Mouse (Mus musculus) embryonic facial prominence, embryonic 12.5 days (tissue): ENCODE measurements at regions not wholly inside any gene's neighbourhood (a gene's known extent, or its start where the extent isn't known, plus 50 kb on each side); places are given as distances from the start of the nearest gene placed in this dataset.

Source experiments
- ATAC-seq: fragments of 200-750 bp; cut with Nextera tagmentation; 2 replicates; pipeline ENCODE4 v1.8.0; 2017; ENCODE audit not compliant: insufficient number of reproducible peaks, insufficient read depth, low FRiP score, low TSS enrichment
- H3K27ac ChIP-seq: fragments of 300-500 bp; sonication (generic); 2 replicates; pipeline ENCODE4 v1.5.1; 2016; ENCODE audit warnings: mild to moderate bottlenecking
- H3K27me3 ChIP-seq: fragments of 300-500 bp; sonication (generic); 2 replicates; pipeline ENCODE4 v1.6.1; 2016; ENCODE audit warnings: mild to moderate bottlenecking, moderate library complexity
- H3K36me3 ChIP-seq: fragments of 300-500 bp; sonication (generic); 2 replicates; pipeline ENCODE4 v1.6.1; 2016; ENCODE audit warnings: mild to moderate bottlenecking
- H3K4me1 ChIP-seq: fragments of 300-500 bp; sonication (generic); 2 replicates; pipeline ENCODE4 v1.6.1; 2016
- H3K4me2 ChIP-seq: fragments of 300-500 bp; sonication (generic); replicated peaks from 2 replicates; pipeline ENCODE4 v1.6.1; 2016; ENCODE audit warnings: mild to moderate bottlenecking, moderate library complexity
- H3K4me3 ChIP-seq: fragments of 300-500 bp; sonication (generic); 2 replicates; pipeline ENCODE4 v1.5.1; 2016; ENCODE audit warnings: mild to moderate bottlenecking
- H3K9ac ChIP-seq: fragments of 300-500 bp; sonication (generic); 2 replicates; pipeline ENCODE4 v1.6.1; 2016; ENCODE audit warnings: mild to moderate bottlenecking, moderate library complexity
- H3K9me3 ChIP-seq: fragments of 300-500 bp; sonication (generic); 2 replicates; pipeline ENCODE4 v1.6.1; 2016; ENCODE audit warnings: mild to moderate bottlenecking, moderate library complexity
- WGBS: fragments of 180-500 bp; shearing (Covaris S2); methylation state at CpG from one replicate; pipeline ENCODE4 v1.1.7; 2016; 5-methylcytosine and 5-hydroxymethylcytosine counted together

DNA sequence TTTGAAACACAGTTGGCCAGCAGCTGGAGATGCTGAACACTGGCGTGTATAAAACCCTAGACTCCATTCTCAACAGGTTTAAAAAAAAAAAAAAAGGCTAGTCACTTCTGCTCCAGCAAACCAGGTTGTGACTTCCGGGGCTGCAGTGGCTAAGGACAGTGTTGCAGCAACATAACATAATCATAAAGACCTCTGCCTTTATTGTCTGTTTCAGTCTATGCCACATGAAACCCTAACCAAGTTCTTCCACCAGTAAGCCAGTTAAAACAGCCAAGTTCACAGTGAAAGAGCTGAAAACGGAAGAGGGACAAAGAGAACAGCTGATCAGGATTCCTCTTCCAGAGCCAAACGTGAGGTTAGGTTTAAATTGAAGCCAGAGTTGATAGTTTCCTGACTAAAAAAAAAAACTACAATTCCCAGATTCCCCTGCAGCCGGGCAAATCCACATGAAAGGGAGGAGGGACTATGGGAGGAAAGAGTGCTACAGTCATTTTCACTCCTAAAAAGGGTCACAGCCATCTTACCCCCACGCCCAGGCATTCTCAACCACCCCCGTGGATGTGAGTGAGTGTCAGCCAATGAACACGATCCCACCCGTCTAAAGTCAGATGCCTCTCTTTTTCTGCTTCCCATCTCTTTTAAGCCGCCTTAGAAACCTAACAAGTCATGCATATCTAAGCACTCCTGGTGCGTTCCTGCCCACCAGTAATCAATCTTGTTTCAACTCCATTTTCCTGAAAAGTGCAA is 69.8 kb upstream of the Serbp1 start:
- Histone ChIP-seq H3K9ac (peak overlapping the region; percentile 15; the same call in 1 of the 2 replicates), H3K27ac (no peak overlapping the region)

DNA sequence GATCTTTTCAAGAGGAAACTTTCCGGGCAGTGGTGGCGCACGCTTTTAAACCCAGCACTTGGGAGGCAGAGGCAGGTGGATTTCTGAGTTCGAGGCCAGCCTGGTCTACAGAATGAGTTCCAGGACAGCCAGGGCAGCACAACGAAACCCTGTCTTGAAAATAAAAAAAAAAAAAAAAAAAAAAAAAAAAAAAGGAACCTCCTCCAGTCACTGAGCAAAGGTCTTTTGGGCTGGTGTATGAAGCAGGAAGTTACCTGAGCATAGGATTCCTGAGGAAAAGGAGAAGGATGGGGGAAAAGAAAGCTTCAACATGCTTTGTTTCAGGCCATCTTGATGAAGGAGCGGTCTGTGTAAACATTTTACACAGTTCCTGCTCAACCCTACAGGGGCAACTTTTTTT is 72.9 kb upstream of the Serbp1 start:
- Histone ChIP-seq H3K9me3 (no peaks in the 10 kb centered on the region), H3K36me3 (no peaks in the 10 kb centered on the region), H3K4me2 (no peak overlapping the region), H3K27ac (no peak overlapping the region), H3K9ac (no peak overlapping the region), H3K27me3 (no peaks in the 10 kb centered on the region), H3K4me3 (no peak overlapping the region), H3K4me1 (no peaks in the 10 kb centered on the region)
- WGBS = 90% methylated on average over 6 of the region's 6 CpGs
- ATAC-seq = no peak

More for the DNA sequence above, 69.8 kb upstream of the Serbp1 start:
- no peaks in the 10 kb centered on the region for H3K4me1 ChIP-seq
- WGBS = 14% methylated on average over 11 of the region's 11 CpGs
- ATAC-seq = no peak
- no peaks in the 10 kb centered on the region for H3K9me3 ChIP-seq
- peak overlapping the region; percentile 34 for H3K4me3 ChIP-seq
- peak overlapping the region; percentile 47 for H3K4me2 ChIP-seq
- H3K27me3 ChIP-seq = no peaks in the 10 kb centered on the region
- no peaks in the 10 kb centered on the region for H3K36me3 ChIP-seq

DNA sequence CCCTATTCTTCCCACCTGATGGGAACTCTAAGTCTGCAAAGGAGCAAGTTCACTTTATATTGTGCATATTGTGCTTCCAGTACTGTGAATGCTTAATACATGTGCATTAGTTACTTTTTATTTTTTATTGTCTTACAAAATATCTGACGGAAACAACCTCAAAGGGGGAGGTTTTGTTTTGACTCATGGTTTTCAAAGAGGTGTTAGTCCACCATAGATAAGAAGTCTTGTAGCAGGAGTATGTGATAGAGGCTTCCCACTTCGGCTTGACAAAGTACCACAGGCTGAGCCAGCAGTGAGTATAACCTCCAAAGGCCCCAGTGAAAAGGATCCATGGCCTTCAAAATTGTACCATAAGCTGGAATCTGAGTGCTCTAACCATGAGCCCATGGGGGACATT is 74.0 kb upstream of the Serbp1 start:
- H3K4me3 ChIP-seq = no peak overlapping the region
- H3K27ac ChIP-seq = no peak overlapping the region

DNA sequence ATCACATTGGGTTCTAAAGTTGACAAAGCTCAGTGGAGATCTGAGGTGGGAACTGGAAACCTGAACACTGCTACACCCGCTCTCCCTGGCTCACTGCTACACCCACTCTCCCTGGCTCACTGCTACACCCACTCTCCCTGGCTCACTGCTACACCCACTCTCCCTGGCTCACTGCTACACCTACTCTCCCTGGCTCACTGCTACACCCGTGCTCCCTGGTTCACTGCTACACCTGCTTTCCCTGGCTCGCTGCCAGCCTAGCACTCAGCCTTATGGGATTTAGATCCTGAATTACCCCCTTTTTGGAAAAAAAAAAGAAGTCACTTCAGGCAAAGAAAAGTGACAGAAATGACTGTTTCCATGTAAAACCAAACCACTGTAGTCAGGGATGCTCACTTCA is 75.2 kb upstream of the Serbp1 start:
- no peaks in the 10 kb centered on the region for H3K36me3 ChIP-seq
- no peak for ATAC-seq
- H3K9ac ChIP-seq = no peak overlapping the region
- H3K4me2 ChIP-seq = no peak overlapping the region
- H3K27ac ChIP-seq = no peak overlapping the region
- no peaks in the 10 kb centered on the region for H3K9me3 ChIP-seq
- no peaks in the 10 kb centered on the region for H3K27me3 ChIP-seq
- 74% methylated on average over 3 of the region's 3 CpGs for WGBS
- no peak overlapping the region for H3K4me3 ChIP-seq
- no peaks in the 10 kb centered on the region for H3K4me1 ChIP-seq

More for the DNA sequence above, 74.0 kb upstream of the Serbp1 start:
- Histone ChIP-seq H3K4me2 (no peak overlapping the region), H3K27me3 (no peaks in the 10 kb centered on the region), H3K4me1 (no peaks in the 10 kb centered on the region), H3K9me3 (no peaks in the 10 kb centered on the region), H3K36me3 (no peaks in the 10 kb centered on the region), H3K9ac (no peak overlapping the region)
- no peak for ATAC-seq
- WGBS = 86% methylated on average over 2 of the region's 2 CpGs

DNA sequence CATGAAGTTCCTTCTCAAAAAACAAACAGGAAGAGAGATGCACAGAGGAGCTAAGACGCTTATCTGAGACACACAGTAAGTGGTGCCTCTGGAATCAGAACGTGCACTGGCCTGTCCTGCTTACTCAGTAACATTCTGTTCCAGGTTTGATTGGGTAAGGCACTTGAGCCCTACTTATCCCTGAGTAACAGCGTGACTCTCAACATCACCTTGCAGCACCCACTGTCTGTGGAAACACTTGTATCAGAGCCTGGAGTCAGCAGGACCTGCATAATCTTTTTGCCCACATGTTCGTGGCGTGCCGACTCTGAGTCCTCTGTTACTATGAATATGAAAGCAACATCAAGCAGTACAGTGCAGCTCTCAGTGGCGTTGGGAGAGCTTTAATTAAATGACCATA is 76.4 kb upstream of the Serbp1 start:
- Histone ChIP-seq H3K27ac (no peak overlapping the region), H3K4me2 (no peak overlapping the region), H3K4me1 (no peaks in the 10 kb centered on the region), H3K9me3 (no peaks in the 10 kb centered on the region), H3K4me3 (no peak overlapping the region), H3K36me3 (no peaks in the 10 kb centered on the region), H3K27me3 (no peaks in the 10 kb centered on the region), H3K9ac (no peak overlapping the region)
- 67% methylated on average over 7 of the region's 7 CpGs for WGBS
- no peak for ATAC-seq

DNA sequence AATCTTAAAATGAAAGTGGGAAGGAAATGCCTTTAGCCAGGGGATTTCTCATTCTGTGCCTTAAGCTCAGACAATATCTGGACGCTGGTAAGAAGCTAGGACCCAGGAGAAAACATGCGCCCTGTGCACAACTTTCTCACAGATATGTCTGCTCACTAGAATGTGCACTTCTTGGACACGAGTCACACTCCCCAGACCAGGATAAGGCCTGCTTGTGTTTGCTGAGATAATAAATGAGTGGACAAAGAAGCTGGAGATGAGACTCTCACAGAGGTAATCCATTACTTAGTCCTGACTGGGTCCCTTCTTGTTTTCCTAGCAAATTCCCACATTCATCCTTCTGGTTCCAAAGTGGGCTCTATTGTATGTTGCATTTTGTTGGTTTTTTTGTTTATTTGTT is 77.4 kb upstream of the Serbp1 start:
- H3K36me3 ChIP-seq = no peaks in the 10 kb centered on the region
- no peak overlapping the region for H3K27ac ChIP-seq
- no peak overlapping the region for H3K9ac ChIP-seq
- H3K4me3 ChIP-seq = no peak overlapping the region
- no peaks in the 10 kb centered on the region for H3K27me3 ChIP-seq
- no peak overlapping the region for H3K4me2 ChIP-seq
- no peak for ATAC-seq
- H3K4me1 ChIP-seq = no peaks in the 10 kb centered on the region
- 76% methylated on average over 3 of the region's 3 CpGs for WGBS
- H3K9me3 ChIP-seq = no peaks in the 10 kb centered on the region

DNA sequence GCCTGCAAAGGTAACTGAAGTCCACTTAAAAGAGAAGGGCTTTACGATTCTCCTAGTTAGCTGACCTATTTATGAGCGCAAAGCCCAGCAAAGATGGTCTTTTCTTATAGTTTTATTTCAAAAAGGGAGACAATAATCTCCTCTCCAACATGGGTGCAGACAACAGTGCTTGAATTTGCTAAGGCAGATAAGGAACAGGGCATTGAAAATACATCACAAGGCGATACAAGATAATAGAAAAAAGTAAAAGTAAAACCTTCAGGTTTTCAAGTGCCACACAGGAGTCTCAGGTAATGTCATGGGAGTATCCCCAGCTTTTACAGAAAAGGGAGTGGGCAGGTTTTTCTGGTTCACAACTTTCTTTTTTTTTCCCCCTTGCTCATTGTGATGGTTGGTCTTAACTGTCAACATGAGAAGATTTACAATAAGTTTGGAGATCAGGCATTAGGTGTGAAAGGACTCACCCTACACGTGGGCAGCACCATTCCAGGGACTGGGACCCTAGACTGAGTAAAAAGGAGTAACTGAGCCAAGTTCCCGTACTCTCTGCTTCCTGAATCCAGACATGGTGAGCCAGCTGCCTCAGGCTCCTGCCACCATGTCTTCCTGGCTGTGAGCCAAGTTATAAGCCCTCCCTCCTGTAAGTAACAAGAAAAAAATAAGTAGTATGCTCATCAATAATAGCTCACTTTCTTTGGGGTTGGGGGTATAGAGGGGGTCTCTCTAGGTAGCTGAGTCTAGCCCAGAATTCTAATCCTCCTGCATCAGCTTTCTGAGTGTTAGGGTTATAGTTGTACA is 78.1 kb upstream of the Serbp1 start:
- Histone ChIP-seq H3K4me2 (no peak overlapping the region), H3K27ac (no peak overlapping the region), H3K36me3 (no peaks in the 10 kb centered on the region), H3K27me3 (no peaks in the 10 kb centered on the region), H3K9ac (no peak overlapping the region), H3K4me3 (no peak overlapping the region), H3K9me3 (no peaks in the 10 kb centered on the region), H3K4me1 (no peaks in the 10 kb centered on the region)
- no peak for ATAC-seq
- WGBS = 70% methylated on average over 5 of the region's 5 CpGs

DNA sequence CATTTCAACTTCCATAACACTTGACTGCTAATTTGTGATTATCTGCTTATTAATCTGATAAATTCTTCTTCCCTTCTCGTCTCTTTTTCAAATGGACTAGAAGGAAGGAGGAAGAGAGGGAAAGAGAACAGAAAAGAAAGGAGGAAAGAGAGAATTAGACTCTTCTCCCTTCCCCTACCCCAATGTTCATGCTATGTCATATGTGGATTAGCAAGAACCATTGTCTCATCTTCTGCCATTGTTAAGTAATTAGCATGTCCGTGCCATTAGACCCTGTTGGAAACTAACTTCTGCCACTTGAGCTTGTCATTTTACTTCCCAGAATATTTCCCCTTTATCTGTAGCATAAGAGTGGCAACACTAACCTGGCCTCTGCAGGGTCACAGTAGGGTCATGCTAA is 78.8 kb upstream of the Serbp1 start:
- H3K9ac ChIP-seq = no peak overlapping the region
- H3K36me3 ChIP-seq = no peaks in the 10 kb centered on the region
- H3K4me2 ChIP-seq = no peak overlapping the region
- no peaks in the 10 kb centered on the region for H3K4me1 ChIP-seq
- no peaks in the 10 kb centered on the region for H3K9me3 ChIP-seq
- H3K27me3 ChIP-seq = no peaks in the 10 kb centered on the region
- no peak overlapping the region for H3K4me3 ChIP-seq
- ATAC-seq = no peak
- WGBS = 23% methylated on average over 2 of the region's 2 CpGs
- H3K27ac ChIP-seq = no peak overlapping the region

DNA sequence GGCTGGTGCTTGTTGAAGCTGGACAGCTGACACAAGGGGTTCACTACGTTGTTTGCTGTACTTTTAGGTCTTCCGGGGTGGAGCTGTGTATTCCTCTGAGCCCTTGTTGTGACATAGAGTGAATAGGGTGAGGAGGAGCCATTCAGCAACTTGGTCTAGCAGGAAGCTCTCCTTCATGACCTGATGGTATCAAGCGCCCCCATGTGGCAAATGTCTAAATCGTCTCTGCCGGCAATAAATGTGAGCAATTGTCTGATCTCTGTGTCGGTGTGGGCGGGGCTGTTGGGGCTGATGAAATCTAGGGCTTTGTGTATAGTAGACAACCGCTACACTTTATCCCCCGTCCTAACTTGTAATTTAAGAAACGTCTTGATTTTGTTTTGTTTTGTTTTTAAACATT is 79.2 kb upstream of the Serbp1 start:
- Histone ChIP-seq H3K9me3 (no peaks in the 10 kb centered on the region), H3K27me3 (no peaks in the 10 kb centered on the region), H3K27ac (no peak overlapping the region), H3K4me2 (no peak overlapping the region), H3K9ac (no peak overlapping the region), H3K36me3 (no peaks in the 10 kb centered on the region), H3K4me1 (no peaks in the 10 kb centered on the region), H3K4me3 (no peak overlapping the region)
- ATAC-seq = 0 out of 2 replicates have a peak, but pooled peaks have one; percentile 70
- WGBS = 3% methylated on average over 10 of the region's 10 CpGs

DNA sequence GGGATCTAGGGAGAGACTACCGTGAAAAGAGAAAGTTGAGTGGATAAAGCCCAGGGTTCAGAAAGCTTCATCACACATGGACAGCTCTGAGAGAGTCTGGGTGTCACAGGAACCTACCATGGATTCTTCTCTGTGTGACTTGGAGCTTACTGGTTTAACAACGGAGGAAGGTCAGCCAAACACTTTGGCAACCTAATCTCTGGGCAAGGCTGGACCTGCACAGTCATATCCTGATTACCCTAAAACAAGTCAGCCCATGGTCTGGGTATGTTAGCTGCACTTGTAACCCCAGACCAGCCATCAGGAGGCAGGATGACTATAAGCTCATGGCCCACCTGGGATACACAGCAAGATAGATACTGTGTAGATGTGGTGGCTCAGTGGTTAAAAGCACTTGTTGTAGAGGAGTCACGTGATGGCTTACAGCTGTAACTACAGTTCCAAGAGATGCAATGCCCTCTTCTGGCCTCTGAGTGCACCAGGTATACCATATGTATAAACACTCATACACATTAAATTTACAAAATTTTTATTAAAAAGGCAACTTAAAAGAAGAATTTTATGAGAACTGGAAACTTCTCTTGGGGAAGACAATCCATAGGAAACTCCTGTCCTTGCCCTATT is 85.0 kb upstream of the Serbp1 start:
- Histone ChIP-seq H3K4me3 (no peak overlapping the region), H3K4me1 (no peaks in the 10 kb centered on the region), H3K27ac (no peak overlapping the region), H3K9me3 (no peaks in the 10 kb centered on the region), H3K9ac (no peak overlapping the region), H3K27me3 (no peaks in the 10 kb centered on the region), H3K36me3 (no peaks in the 10 kb centered on the region), H3K4me2 (no peak overlapping the region)
- WGBS = 81% methylated on average over 3 of the region's 3 CpGs
- ATAC-seq = no peak

DNA sequence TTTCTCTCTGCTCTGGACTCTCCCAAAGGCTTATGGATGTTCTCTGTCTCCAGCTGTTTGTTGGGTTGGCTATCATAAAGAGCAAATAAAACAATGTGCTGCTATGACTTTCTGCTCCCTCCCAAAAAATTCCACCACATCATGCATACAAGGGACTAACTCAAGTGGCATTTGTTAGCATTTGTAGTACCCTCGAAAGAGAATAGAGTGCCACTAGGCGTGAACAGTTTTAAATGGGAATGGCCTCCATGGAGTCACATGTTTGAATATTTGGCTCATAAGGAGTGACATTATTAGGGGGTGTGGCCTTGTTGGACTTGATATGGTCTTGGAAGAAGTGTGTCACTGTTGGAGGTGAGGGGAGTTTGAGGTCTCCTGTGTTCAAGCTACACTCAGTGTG is 86.5 kb upstream of the Serbp1 start:
- H3K36me3 ChIP-seq = no peaks in the 10 kb centered on the region
- H3K4me3 ChIP-seq = no peak overlapping the region
- no peaks in the 10 kb centered on the region for H3K9me3 ChIP-seq
- H3K4me1 ChIP-seq = no peaks in the 10 kb centered on the region
- no peak overlapping the region for H3K9ac ChIP-seq
- H3K27me3 ChIP-seq = no peaks in the 10 kb centered on the region
- no peak overlapping the region for H3K27ac ChIP-seq
- H3K4me2 ChIP-seq = no peak overlapping the region
- WGBS = 93% methylated on average over 2 of the region's 2 CpGs
- no peak for ATAC-seq

DNA sequence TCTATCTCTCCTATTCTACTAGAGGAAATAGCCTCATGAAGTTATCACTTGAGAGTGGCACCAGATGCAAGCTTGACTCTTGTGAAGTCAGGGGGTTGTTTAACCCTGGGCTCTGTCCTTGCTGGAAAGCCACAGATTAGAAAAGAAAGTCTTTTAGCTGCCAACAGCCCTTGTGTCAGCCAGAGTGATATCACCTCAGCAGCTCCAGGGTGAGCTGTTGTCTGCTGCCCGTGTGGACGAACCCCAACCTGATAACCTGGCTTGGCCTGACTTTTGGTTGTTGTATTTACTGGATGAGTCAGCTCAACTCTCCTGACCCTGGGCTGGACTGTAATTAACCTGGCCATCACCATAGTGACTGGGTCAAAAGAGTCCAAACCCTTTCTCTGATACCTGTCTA is 88.6 kb upstream of the Serbp1 start:
- Histone ChIP-seq H3K4me2 (no peak overlapping the region), H3K27ac (no peak overlapping the region), H3K4me3 (no peak overlapping the region), H3K27me3 (no peaks in the 10 kb centered on the region), H3K9me3 (no peaks in the 10 kb centered on the region), H3K36me3 (no peaks in the 10 kb centered on the region), H3K9ac (no peak overlapping the region), H3K4me1 (no peaks in the 10 kb centered on the region)
- ATAC-seq = no peak
- 89% methylated on average over 2 of the region's 2 CpGs for WGBS
